Mouse (Mus musculus) heart, adult 8-10 months (tissue): ENCODE data around the gene Aga. TPM values are rescaled to one million over a fixed set of nuclear protein-coding genes. Genes with fewer than 3 reads are reported as not detected.
A peak's percentile ranks its signal among the peaks of the same experiment; 100 is the strongest.
"Not testable (repeated sequence)": the region's sequence is repeated elsewhere in the genome, so short reads cannot be mapped to it uniquely, and the experiment has no call there.

Experiments used
- DNase-seq: peaks from one replicate; pipeline ENCODE4 v3.0.0; 2022; ENCODE audit warnings: low spot score
- total RNA-seq, 4 experiments: library from RNA; stranded (reverse); gene quantifications; 2 replicates each; pipeline ENCODE4 v1.2.4; 2022

The Aga gene
- 10 to 100 TPM; 18.6 to 25.7 (median 23.9) TPM for total RNA-seq

DNA sequence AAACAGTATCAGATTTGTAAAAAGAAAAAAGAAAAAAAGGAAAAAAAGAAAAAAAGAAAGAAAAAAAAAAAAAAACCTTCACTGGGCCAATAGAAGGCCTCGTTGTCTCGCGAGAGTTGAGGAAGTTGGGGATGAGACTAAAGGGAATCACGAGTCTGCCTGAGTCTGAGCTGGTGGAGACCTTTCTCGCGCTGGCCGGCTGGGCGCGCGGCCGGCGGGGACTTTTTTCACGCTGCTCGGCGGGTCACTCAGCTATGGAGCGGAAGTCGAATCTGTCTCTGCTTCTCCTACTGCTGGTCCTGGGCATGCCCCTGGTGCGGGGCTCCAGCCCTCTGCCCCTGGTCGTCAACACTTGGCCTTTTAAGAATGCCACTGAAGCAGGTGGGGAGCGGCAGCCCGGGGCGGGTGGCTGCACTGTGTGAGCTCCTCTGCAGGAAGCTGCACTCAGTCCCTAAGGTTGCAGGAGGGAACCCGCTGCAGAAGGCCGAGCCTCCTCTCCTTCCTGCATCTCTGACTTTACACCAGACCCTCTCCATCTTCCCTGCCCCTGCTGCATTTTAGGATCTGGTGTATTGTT lies at the start of gene Aga:
Aga (plus strand) TSS at position 177 of the 577 bp plus-strand sequence.
- peak; percentile 89 for DNase-seq

DNA sequence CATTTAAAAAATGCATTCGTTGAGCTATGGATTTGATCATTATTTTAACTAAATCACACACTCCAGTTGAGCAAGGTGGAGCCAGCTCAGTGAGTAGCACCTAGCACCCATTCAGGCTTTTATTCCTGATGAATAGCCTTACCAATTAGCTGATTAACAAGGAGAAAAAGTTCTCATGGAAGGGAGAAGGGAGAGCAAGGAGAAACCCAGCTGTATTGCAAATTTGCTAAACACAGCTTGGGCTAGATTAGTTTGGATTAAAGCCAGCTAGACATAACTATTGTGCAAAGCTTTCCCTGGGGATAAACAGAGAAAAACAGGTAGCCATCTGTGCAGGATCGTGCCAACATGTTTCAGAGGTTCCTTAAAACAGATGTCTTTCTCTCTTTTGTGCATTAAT lies 22.5 kb upstream of the Aga start:
- no peak for DNase-seq

DNA sequence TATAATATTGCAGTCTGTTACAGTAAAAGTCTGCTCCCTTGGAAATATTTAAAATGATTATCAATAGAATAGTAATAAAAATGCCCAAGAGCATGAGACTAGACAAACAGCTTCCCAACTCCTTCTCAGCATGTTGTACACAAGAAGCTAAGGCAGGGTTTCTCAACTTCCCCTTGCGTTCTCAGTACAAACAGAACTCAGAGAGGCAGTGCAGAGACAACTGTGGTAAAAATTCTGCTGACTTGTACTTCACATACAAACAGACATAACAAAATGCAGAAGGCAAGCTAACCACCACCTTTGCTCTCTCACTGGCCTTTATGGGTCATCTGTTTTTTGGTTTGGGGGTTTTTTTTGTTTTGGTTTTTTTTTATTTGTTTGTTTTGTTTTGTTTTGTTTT lies 15.3 kb upstream of the Aga start:
- no peak for DNase-seq

DNA sequence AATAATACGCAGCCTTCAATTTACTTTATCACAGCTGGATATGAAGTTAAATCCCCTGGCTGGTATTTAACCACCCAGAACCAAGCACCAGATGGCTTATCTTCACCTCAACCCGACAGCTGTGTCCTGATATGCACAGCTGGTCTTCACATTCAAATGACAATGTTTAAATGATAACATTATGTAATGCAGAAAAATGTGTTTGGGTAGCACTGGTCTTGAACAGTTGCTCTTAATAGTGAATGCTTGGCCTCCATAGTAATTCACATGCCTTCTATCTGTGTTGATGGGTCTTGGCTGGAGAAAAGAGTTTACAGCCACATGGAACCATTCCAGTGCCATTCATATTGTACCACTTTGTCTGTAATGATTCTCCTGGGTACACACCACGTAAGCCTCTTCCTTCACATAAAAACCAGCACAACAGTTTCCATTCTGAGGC lies 14.6 kb upstream of the Aga start:
- DNase-seq = no peak

DNA sequence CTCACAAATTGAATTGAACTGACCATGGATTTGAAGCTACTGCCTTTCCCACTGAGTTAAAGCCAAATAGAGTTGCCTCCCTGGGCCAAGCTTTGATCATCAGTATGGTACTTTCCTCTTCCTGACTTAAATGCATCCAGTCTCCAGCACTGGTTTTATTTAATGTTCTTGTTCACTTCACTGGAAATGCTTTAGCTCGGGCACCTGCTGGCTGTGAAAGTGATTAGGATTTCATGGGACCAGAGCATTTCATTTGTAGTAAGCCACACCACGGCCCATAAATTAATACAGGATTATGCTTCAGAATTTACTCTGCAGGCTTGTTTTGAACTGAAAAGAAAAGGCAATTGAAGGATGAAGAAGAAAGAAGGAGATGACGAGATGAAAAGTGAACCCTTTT lies 26.5 kb downstream of the Aga start:
- DNase-seq = not testable (repeated sequence)

DNA sequence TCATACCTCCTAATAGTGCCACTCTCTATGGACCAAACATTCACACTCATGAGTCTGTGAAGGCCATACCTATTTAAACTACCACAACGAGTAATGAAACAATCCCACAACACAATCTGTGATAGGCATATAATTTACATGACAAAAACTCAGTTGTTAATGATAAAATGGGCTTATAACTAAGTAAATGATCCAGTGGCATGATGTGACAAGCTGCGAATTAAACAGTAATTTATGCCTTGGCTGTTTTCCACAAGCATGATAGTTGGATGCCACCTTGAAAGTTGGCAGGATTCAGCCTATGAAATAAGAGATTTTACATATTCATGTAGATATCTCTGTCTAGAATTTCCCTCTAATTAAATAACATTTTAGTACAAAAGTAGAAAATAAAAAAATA lies 28.1 kb downstream of the Aga start:
- DNase-seq = no peak

DNA sequence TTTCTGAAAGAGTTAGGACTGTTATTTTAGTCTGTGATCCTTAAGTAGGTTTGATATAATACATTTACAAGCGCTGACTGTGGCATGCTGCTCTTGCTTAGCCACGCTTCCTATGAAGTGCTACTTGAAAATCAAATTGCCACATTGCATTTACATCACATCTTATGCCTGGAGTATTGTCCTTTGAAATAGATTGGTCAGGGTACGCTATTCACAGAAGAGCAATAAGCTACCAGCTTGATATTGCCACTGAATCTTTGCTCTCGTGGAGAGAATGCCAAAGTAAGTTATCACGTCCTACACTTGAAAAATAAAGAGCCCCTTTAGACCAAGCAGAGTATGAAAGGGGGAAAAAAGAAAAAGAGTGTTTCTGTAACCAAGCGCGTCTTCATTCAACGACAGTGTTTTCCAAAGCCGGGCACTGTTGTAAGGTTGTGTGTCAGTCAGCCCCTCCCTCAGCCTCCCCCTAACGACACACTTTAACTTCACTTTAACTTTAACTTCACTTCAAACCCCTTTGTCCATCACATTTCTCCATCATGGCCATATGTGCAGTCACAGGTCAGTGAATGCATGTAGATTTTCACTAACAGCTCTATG lies 51.0 kb downstream of the Aga start:
- no peak for DNase-seq

DNA sequence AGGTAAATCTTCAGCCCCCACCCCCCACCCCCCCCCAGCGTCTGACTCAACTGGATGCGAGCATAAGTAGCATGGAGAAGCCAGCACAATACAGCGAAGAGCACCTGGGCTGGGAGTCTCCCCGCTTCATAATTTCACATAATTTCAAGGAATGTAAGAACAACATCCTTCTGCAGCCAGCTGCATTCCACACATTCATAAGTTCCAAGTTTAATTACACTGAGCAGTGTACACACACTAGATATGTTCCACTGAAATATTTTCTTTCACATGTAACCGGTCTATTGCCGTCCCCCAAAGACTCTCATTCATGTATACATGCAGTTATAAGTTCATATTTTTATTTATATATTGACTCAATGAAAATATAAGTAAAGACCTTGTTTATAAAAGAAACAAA lies 54.7 kb downstream of the Aga start:
- DNase-seq = no peak

Other genes with a start within 250 kb of the Aga start
- gene Neil3, start 127.3 kb downstream of the Aga start, total RNA-seq = under 1 TPM in 1 of 4 experiments, not detected in 3; 0.49 TPM